ENCODE assay signal across 9 mouse cellular contexts in genomic region chr10:72099156-72099812, GRCm38 (mm10).
DNase-seq lines count a peak whose midpoint lies in the region; ATAC-seq and TF ChIP-seq lines count a peak whose summit lies in the region.
"Had no signal": no experiment of that assay in that cellular context is flagged by ENCODE, and none has a peak within 500 bp of the region (broad histone marks: within the 10 kb centered on the region; RNA-seq: fewer than 3 reads in every experiment).

No protein-coding gene starts in this region.

- no peak overlapping the region for H3K27ac ChIP-seq in kidney, postnatal 0 days
- H3K27ac ChIP-seq in midbrain, postnatal 0 days (ENCODE audit: low read depth, low read length): no peak overlapping the region
- H3K27ac ChIP-seq: limb, embryonic 13.5 days had no signal

- intact Hi-C loops in left cerebral cortex, postnatal 36 days (cut with DNase I): no loop called here
- intact Hi-C loops in heart, postnatal 36 days (cut with DNase I): no loop called here

- peak; percentile 9 to 58 for DNase-seq in adrenal gland, adult (ENCODE audit: inconsistent age in 2 of 2, low spot score in 1 of 2)
- DNase-seq in adrenal gland, adult 18-20 months (ENCODE audit: low spot score in 2 of 2): no peak
- DNase-seq in left cerebral cortex, adult 11 months (ENCODE audit: low spot score): peak; percentile 7
- no peak for DNase-seq in left cerebral cortex, postnatal 36 days (ENCODE audit: low spot score in 2 of 2)
- peak; percentile 4 for DNase-seq in kidney, postnatal 0 days (ENCODE audit: low spot score)
- DNase-seq in midbrain, postnatal 0 days (ENCODE audit: low spot score): peak; percentile 76
- DNase-seq in heart, postnatal 36 days: no peak

- no peaks in the 10 kb centered on the region for H3K36me3 ChIP-seq in kidney, postnatal 0 days (ENCODE audit: insufficient read depth, low read length)
- H3K36me3 ChIP-seq in midbrain, postnatal 0 days (ENCODE audit: insufficient read depth, low read length): no peaks in the 10 kb centered on the region
- H3K36me3 ChIP-seq: limb, embryonic 13.5 days had no signal

- H3K27me3 ChIP-seq in kidney, postnatal 0 days (ENCODE audit: insufficient read depth, low read length): no peaks in the 10 kb centered on the region
- H3K27me3 ChIP-seq in midbrain, postnatal 0 days (ENCODE audit: insufficient read depth, low read length): no peaks in the 10 kb centered on the region
- H3K27me3 ChIP-seq: limb, embryonic 13.5 days had no signal

- no peaks in the 10 kb centered on the region for H3K9me3 ChIP-seq in kidney, postnatal 0 days (replicated peaks; ENCODE audit: low read length)
- no peaks in the 10 kb centered on the region for H3K9me3 ChIP-seq in midbrain, postnatal 0 days (ENCODE audit: low read length)
- H3K9me3 ChIP-seq: limb, embryonic 13.5 days had no signal

- no peak overlapping the region for H3K4me2 ChIP-seq in kidney, postnatal 0 days (ENCODE audit: low read length)
- no peak overlapping the region for H3K4me2 ChIP-seq in midbrain, postnatal 0 days (ENCODE audit: low read depth, low read length, poor library complexity, severe bottlenecking)
- H3K4me2 ChIP-seq: limb, embryonic 13.5 days had no signal

- no peaks in the 10 kb centered on the region for H3K4me1 ChIP-seq in kidney, postnatal 0 days (replicated peaks; ENCODE audit: insufficient read depth, low read length)
- H3K4me1 ChIP-seq in midbrain, postnatal 0 days (ENCODE audit: insufficient read depth, low read length): no peaks in the 10 kb centered on the region

- no peak for TF ChIP-seq CTCF in kidney, postnatal 0 days (IDR thresholded peaks at IDR 0.05; ENCODE audit: low read depth)
- TF ChIP-seq CTCF in midbrain, postnatal 0 days (IDR thresholded peaks at IDR 0.05): no peak

- H3K9ac ChIP-seq in kidney, postnatal 0 days (ENCODE audit: low read depth, low read length): no peak overlapping the region
- no peak overlapping the region for H3K9ac ChIP-seq in midbrain, postnatal 0 days (replicated peaks; ENCODE audit: low read length, poor library complexity, severe bottlenecking)
- H3K9ac ChIP-seq: limb, embryonic 13.5 days had no signal

- H3K4me3 ChIP-seq in kidney, postnatal 0 days (replicated peaks; ENCODE audit: low read depth, low read length): no peak overlapping the region
- H3K4me3 ChIP-seq in midbrain, postnatal 0 days (ENCODE audit: low read depth, low read length): no peak overlapping the region
- H3K4me3 ChIP-seq: limb, embryonic 13.5 days had no signal

- ATAC-seq in kidney, postnatal 0 days (replicated peaks; ENCODE audit: low FRiP score, low read depth): no peak
- no peak for ATAC-seq in midbrain, postnatal 0 days (ENCODE audit: low FRiP score)
- no peak for ATAC-seq in inflammation-experienced regulatory T-cells, adult 6 months

- 47% methylated on average over 2 of the region's 2 CpGs for WGBS in kidney, postnatal 0 days
- WGBS in midbrain, postnatal 0 days: 41% methylated on average over 2 of the region's 2 CpGs

Comparison
In these comparisons a context has a peak if more than half of its experiments do, and no peak if none do; other contexts are left out.
1. DNase-seq: peak in adrenal gland, adult (2 of 2), left cerebral cortex, adult 11 months (single experiment), kidney, postnatal 0 days (single experiment) and midbrain, postnatal 0 days (single experiment); none in adrenal gland, adult 18-20 months (0 of 2), left cerebral cortex, postnatal 36 days (0 of 2) and heart, postnatal 36 days (0 of 2).